Mouse (Mus musculus): ENCODE results near the gene Xcr1.

DNA sequence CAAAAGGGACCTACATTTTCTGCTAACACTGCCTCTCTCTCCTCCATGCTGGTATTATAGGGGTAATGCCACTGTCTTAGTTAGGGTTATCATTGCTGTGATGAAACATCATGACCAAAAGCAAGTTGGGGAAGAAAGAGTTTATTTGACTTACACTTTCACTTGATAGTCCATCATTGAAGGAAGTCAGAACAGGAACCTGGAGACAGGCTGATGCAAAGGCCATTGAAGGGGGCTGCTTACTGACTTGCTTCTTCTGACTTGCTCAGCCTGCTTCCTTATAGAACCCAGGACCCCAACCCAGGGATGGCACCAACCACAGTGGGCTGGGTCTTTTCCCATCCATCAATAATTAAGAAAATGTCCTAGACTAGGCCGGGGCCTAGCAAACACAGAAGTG is 1.8 kb upstream of the Xcr1 start:
- TF ChIP-seq CTCF (IDR thresholded peaks at IDR 0.05; ENCODE audit: low read depth) = no peak
- TF ChIP-seq EP300 (IDR thresholded peaks at IDR 0.05; ENCODE audit: low read depth) = no peak

All from heart, postnatal 0 days (tissue).